Mouse (Mus musculus) forebrain, embryonic 14.5 days (tissue): Measurements from ENCODE around the gene Gm21885. TPM values are rescaled to one million over a fixed set of nuclear protein-coding genes. Genes with fewer than 3 reads are reported as not detected.

Experiments used
- ATAC-seq: fragments of 200-750 bp; cut with Nextera tagmentation; 2 replicates; pipeline ENCODE4 v1.8.0; 2017; ENCODE audit warnings: mild to moderate bottlenecking, moderate library complexity
- DNase-seq: peaks from one replicate; pipeline ENCODE4 v3.0.0-alpha.2; 2015; ENCODE audit warnings: low spot score
- H3K27ac ChIP-seq: fragments of 300-500 bp; sonication (generic); 2 replicates; pipeline ENCODE4 v1.5.1; 2014; ENCODE audit warnings: low read depth, mild to moderate bottlenecking, control low read depth, low read length, moderate library complexity
- H3K27me3 ChIP-seq: fragments of 300-500 bp; sonication (generic); replicated peaks from 2 replicates; pipeline ENCODE4 v1.6.1; 2014; ENCODE audit warnings: low read length, control low read depth, mixed read lengths; ENCODE audit not compliant: control insufficient read depth, insufficient read depth
- H3K36me3 ChIP-seq: fragments of 300-500 bp; sonication (generic); 2 replicates; pipeline ENCODE4 v1.6.1; 2014; ENCODE audit warnings: low read length, control low read depth; ENCODE audit not compliant: control insufficient read depth, insufficient read depth
- H3K4me1 ChIP-seq: fragments of 300-500 bp; sonication (generic); 2 replicates; pipeline ENCODE4 v1.6.1; 2014; ENCODE audit warnings: antibody characterized with exemption, low read length, control low read depth; ENCODE audit not compliant: control insufficient read depth, insufficient read depth
- H3K4me2 ChIP-seq: fragments of 300-500 bp; sonication (generic); 2 replicates; pipeline ENCODE4 v1.6.1; 2014; ENCODE audit warnings: mild to moderate bottlenecking, control low read depth, low read length
- H3K4me3 ChIP-seq: fragments of 300-500 bp; sonication (generic); 2 replicates; pipeline ENCODE4 v1.5.1; 2014; ENCODE audit warnings: low read depth, low read length, control low read depth
- H3K9ac ChIP-seq: fragments of 300-500 bp; sonication (generic); 2 replicates; pipeline ENCODE4 v1.6.1; 2014; ENCODE audit warnings: mild to moderate bottlenecking, low read length, control low read depth, moderate library complexity
- H3K9me3 ChIP-seq: fragments of 300-500 bp; sonication (generic); replicated peaks from 2 replicates; pipeline ENCODE4 v1.6.1; 2016; ENCODE audit warnings: low read length, control low read depth, mixed read lengths; ENCODE audit not compliant: control insufficient read depth
- WGBS: fragments of 180-500 bp; shearing (Covaris S2); extraction: QIAGEN DNeasy Blood & Tissue Kit; methylation state at CpG from one replicate; pipeline ENCODE4 v1.1.7; 2014; 5-methylcytosine and 5-hydroxymethylcytosine counted together
- polyA plus RNA-seq: library from polyadenylated mRNA; unstranded; fragments of >200 nt; fragmentation: Nextera tagmentation; extraction: Ambion mirVana; gene quantifications from 2 replicates; pipeline ENCODE4 v1.2.1, GENCODE M21; 2014

Gene Gm21885
- not detected in 2 replicates for polyA plus RNA-seq

- ATAC-seq (peak; percentile 22; the same call in 1 of the 2 replicates), DNase-seq (peak; percentile 54)
- Histone ChIP-seq H3K27me3 (no peaks in the 10 kb centered on the region), H3K9me3 (no peaks in the 10 kb centered on the region), H3K4me3 (no peak within 1 kb of the TSS), H3K9ac (no peak within 1 kb of the TSS), H3K36me3 (peaks cover 26% of the 10 kb centered on the region), H3K4me2 (no peak within 1 kb of the TSS), H3K4me1 (0 out of 2 replicates have a peak, but pooled peaks cover 7% of the 10 kb centered on the region), H3K27ac (no peak within 1 kb of the TSS)
- whole genome bisulfite sequencing: 83% methylated on average over 11 of the region's 11 CpGs
These were observed at the start of gene Gm21885 for GRCm38 (mm10) chr11:94281199-94282181. Gm21885 (plus strand) TSS chr11:94281873.

- WGBS: 50% methylated on average over 6 of the region's 6 CpGs
- Histone ChIP-seq H3K9ac (no peak overlapping the region), H3K4me3 (no peak overlapping the region), H3K4me2 (no peak overlapping the region), H3K27me3 (no peaks in the 10 kb centered on the region), H3K36me3 (no peaks in the 10 kb centered on the region), H3K9me3 (no peaks in the 10 kb centered on the region), H3K4me1 (peaks cover 2% of the 10 kb centered on the region; the same call in 1 of the 2 replicates), H3K27ac (no peak overlapping the region)
- ATAC-seq (no peak), DNase-seq (no peak)
These were observed 48.3 kb upstream of the Gm21885 start for GRCm38 (mm10) chr11:94233405-94233804.

GRCm38 (mm10) chr11:94234380-94234779 lies 47.3 kb upstream of the Gm21885 start:
- H3K9ac ChIP-seq: no peak overlapping the region
- no peak overlapping the region for H3K4me2 ChIP-seq

GRCm38 (mm10) chr11:94234857-94235256 lies 46.8 kb upstream of the Gm21885 start:
- no peak overlapping the region for H3K27ac ChIP-seq
- no peak overlapping the region for H3K4me2 ChIP-seq
- no peak for ATAC-seq
- H3K36me3 ChIP-seq: no peaks in the 10 kb centered on the region
- 92% methylated on average over 8 of the region's 8 CpGs for WGBS
- no peaks in the 10 kb centered on the region for H3K4me1 ChIP-seq
- no peak for DNase-seq
- no peaks in the 10 kb centered on the region for H3K9me3 ChIP-seq
- no peak overlapping the region for H3K9ac ChIP-seq
- no peaks in the 10 kb centered on the region for H3K27me3 ChIP-seq
- H3K4me3 ChIP-seq: no peak overlapping the region

More at GRCm38 (mm10) chr11:94234380-94234779, 47.3 kb upstream of the Gm21885 start:
- Histone ChIP-seq H3K36me3 (no peaks in the 10 kb centered on the region), H3K27me3 (no peaks in the 10 kb centered on the region), H3K9me3 (no peaks in the 10 kb centered on the region), H3K27ac (no peak overlapping the region), H3K4me3 (no peak overlapping the region), H3K4me1 (no peaks in the 10 kb centered on the region)
- no peak for ATAC-seq
- WGBS: 91% methylated on average over 12 of the region's 12 CpGs
- no peak for DNase-seq

- DNase-seq: peak; percentile 93
- WGBS: 17% methylated on average over 3 of the region's 3 CpGs
- Histone ChIP-seq H3K27me3 (no peaks in the 10 kb centered on the region), H3K9me3 (no peaks in the 10 kb centered on the region), H3K4me2 (no peak overlapping the region), H3K27ac (peak overlapping the region; percentile 15; the same call in 1 of the 2 replicates), H3K36me3 (no peaks in the 10 kb centered on the region), H3K4me3 (no peak overlapping the region), H3K9ac (peak overlapping the region; percentile 13; the same call in 1 of the 2 replicates), H3K4me1 (no peaks in the 10 kb centered on the region)
- peak; percentile 95 for ATAC-seq
These were observed 45.6 kb upstream of the Gm21885 start for GRCm38 (mm10) chr11:94236074-94236473.

- Histone ChIP-seq H3K9me3 (no peaks in the 10 kb centered on the region), H3K4me2 (no peak overlapping the region), H3K4me1 (peaks cover 15% of the 10 kb centered on the region), H3K4me3 (no peak overlapping the region), H3K36me3 (no peaks in the 10 kb centered on the region), H3K9ac (no peak overlapping the region), H3K27me3 (no peaks in the 10 kb centered on the region), H3K27ac (no peak overlapping the region)
- DNase-seq: no peak
- ATAC-seq: no peak
- WGBS: 94% methylated on average over 8 of the region's 8 CpGs
These were observed 42.9 kb upstream of the Gm21885 start for GRCm38 (mm10) chr11:94238786-94239185.

GRCm38 (mm10) chr11:94239706-94240105 lies 42.0 kb upstream of the Gm21885 start:
- Histone ChIP-seq H3K4me2 (no peak overlapping the region), H3K9me3 (no peaks in the 10 kb centered on the region), H3K9ac (no peak overlapping the region), H3K4me1 (peaks cover 19% of the 10 kb centered on the region), H3K4me3 (no peak overlapping the region), H3K36me3 (no peaks in the 10 kb centered on the region), H3K27me3 (no peaks in the 10 kb centered on the region), H3K27ac (no peak overlapping the region; the same call in 1 of the 2 replicates)
- ATAC-seq: peak; percentile 24; the same call in 1 of the 2 replicates
- peak; percentile 47 for DNase-seq
- 20% methylated on average over 9 of the region's 9 CpGs for WGBS

- H3K9me3 ChIP-seq: no peaks in the 10 kb centered on the region
- H3K27ac ChIP-seq: peak overlapping the region; percentile 39
- peak overlapping the region; percentile 17 for H3K4me3 ChIP-seq
- no peaks in the 10 kb centered on the region for H3K36me3 ChIP-seq
- H3K4me1 ChIP-seq: peaks cover 33% of the 10 kb centered on the region
- peak overlapping the region; percentile 47 for H3K4me2 ChIP-seq
- WGBS: 2% methylated on average over 29 of the region's 29 CpGs
- peak; percentile 39 for DNase-seq
- H3K27me3 ChIP-seq: no peaks in the 10 kb centered on the region
- peak; percentile 24 for ATAC-seq
- peak overlapping the region; percentile 54 for H3K9ac ChIP-seq
These were observed 38.8 kb upstream of the Gm21885 start for GRCm38 (mm10) chr11:94242760-94243421.
